Mouse (Mus musculus) midbrain, postnatal 0 days (tissue): ENCODE data around the gene Zfp706. TPM values are rescaled to one million over a fixed set of nuclear protein-coding genes. Genes with fewer than 3 reads are reported as not detected.
A peak's percentile ranks its signal among the peaks of the same experiment; 100 is the strongest.

Experiments
- ATAC-seq: fragments of 200-750 bp; cut with Nextera tagmentation; 2 replicates; pipeline ENCODE4 v1.8.0; 2017; ENCODE audit warnings: moderate number of reproducible peaks, mild to moderate bottlenecking, moderate TSS enrichment, moderate library complexity; ENCODE audit not compliant: low FRiP score
- DNase-seq: peaks from one replicate; pipeline ENCODE4 v3.0.0-alpha.2; 2015; ENCODE audit warnings: low spot score
- H3K27ac ChIP-seq: fragments of 300-500 bp; sonication (generic); 2 replicates; pipeline ENCODE4 v1.5.1; 2014; ENCODE audit warnings: low read depth, mild to moderate bottlenecking, low read length, mixed read lengths
- H3K27me3 ChIP-seq: fragments of 300-500 bp; sonication (generic); 2 replicates; pipeline ENCODE4 v1.6.1; 2014; ENCODE audit warnings: low read length, control low read depth, mixed read lengths; ENCODE audit not compliant: insufficient read depth
- H3K36me3 ChIP-seq: fragments of 300-500 bp; sonication (generic); 2 replicates; pipeline ENCODE4 v1.6.1; 2014; ENCODE audit warnings: low read length, control low read depth, mixed read lengths; ENCODE audit not compliant: insufficient read depth
- H3K4me1 ChIP-seq: fragments of 300-500 bp; sonication (generic); 2 replicates; pipeline ENCODE4 v1.6.1; 2014; ENCODE audit warnings: mild to moderate bottlenecking, control low read depth, antibody characterized with exemption, low read length, mixed read lengths; ENCODE audit not compliant: insufficient read depth
- H3K4me2 ChIP-seq: fragments of 300-500 bp; sonication (generic); 2 replicates; pipeline ENCODE4 v1.6.1; 2014; ENCODE audit warnings: low read depth, mild to moderate bottlenecking, low read length, mixed read lengths; ENCODE audit not compliant: poor library complexity, severe bottlenecking
- H3K4me3 ChIP-seq: fragments of 300-500 bp; sonication (generic); 2 replicates; pipeline ENCODE4 v1.5.1; 2014; ENCODE audit warnings: low read depth, mild to moderate bottlenecking, low read length, moderate library complexity
- H3K9ac ChIP-seq: fragments of 300-500 bp; sonication (generic); replicated peaks from 2 replicates; pipeline ENCODE4 v1.6.1; 2014; ENCODE audit warnings: mild to moderate bottlenecking, low read length, moderate library complexity, mixed read lengths; ENCODE audit not compliant: poor library complexity, severe bottlenecking
- H3K9me3 ChIP-seq: fragments of 300-500 bp; sonication (generic); 2 replicates; pipeline ENCODE4 v1.6.1; 2016; ENCODE audit warnings: low read length, control low read depth
- CTCF ChIP-seq: IDR thresholded peaks from 2 replicates; pipeline ENCODE4 v1.5.1; 2016; ENCODE audit warnings: antibody characterized with exemption, mild to moderate bottlenecking
- WGBS: fragments of 180-500 bp; shearing (Covaris S2); extraction: QIAGEN DNeasy Blood & Tissue Kit; methylation state at CpG from one replicate; pipeline ENCODE4 v1.1.7; 2014; 5-methylcytosine and 5-hydroxymethylcytosine counted together
- polyA plus RNA-seq: library from polyadenylated mRNA; unstranded; fragments of >200 nt; fragmentation: Nextera tagmentation; extraction: Ambion mirVana; gene quantifications from 2 replicates; pipeline ENCODE4 v1.2.1, GENCODE M21; 2015
- total RNA-seq: library from RNA; depleted of rRNA; stranded (reverse); fragments of >200 nt; gene quantifications from 2 replicates; pipeline ENCODE4 v1.2.3, GENCODE M21; 2014

The Zfp706 gene
- total and polyA plus RNA-seq, 2 experiments from 2014 or later = 56.4 to 513 TPM

DNA sequence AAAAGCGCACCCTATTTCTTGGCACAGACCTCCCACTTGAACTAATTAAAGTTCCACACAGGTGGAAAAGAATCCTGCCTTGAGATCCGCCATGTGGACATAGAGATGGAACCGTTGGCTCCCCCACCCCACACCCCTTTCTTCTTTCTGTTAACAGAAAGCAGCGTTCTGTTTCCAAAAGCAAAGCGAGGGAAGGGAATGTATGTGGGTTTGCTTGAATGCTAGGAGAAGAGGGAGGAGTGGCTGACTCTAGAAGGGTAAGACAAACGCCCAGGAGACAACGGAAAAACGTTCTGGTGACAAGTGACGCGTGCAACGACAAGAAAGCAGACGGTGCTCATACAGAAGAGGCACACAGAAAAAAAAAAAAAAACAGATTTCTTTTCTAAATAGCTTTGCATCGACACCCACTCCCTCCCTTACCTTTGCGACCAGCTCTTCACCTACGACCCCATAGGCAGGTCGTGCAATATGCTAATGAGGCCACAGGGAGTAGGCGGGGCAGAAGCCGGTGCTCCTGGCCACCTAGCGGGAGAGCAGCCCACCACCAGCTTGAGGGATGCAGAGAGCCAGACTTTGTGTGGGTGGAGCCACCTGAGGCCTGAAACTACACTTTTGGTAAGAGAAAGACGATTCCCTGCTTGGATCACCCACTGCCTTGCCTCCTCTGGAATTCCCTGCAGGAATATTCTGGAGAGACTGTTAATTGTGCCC is 27.9 kb downstream of the Zfp706 start:
- Histone ChIP-seq H3K4me1 (peaks cover 8% of the 10 kb centered on the region; the same call in 1 of the 2 replicates), H3K27ac (peak overlapping the region; percentile 75), H3K9me3 (no peaks in the 10 kb centered on the region), H3K36me3 (no peaks in the 10 kb centered on the region), H3K9ac (peak overlapping the region; percentile 48; the same call in 1 of the 2 replicates), H3K4me2 (peak overlapping the region; percentile 52), H3K27me3 (no peaks in the 10 kb centered on the region), H3K4me3 (peak overlapping the region; percentile 35)
- ATAC-seq (peak; percentile 86), DNase-seq (peak; percentile 76)
- peak; percentile 81 for TF ChIP-seq CTCF
- 3% methylated on average over 20 of the region's 20 CpGs for WGBS

DNA sequence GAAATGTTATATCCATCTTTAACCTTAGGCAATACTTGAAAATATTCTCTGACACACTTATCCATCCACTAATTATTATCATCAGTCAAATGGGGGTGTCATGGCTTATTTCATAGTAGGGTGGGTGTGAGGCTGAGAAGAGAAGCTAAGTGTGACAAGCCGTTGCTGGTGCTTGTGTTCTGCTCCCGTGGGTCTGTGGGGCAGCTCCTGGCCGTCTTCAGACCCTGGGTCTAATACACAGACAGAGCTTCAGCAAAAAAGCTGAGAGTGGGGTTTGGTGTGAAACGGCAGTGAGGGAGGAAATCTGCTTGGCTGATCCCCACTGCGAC is 28.4 kb downstream of the Zfp706 start:
- Histone ChIP-seq H3K4me2 (peak overlapping the region; percentile 52), H3K4me3 (peak overlapping the region; percentile 35), H3K27me3 (no peaks in the 10 kb centered on the region), H3K9ac (peak overlapping the region; percentile 42; the same call in 1 of the 2 replicates), H3K27ac (peak overlapping the region; percentile 75), H3K36me3 (no peaks in the 10 kb centered on the region), H3K4me1 (peaks cover 8% of the 10 kb centered on the region; the same call in 1 of the 2 replicates), H3K9me3 (no peaks in the 10 kb centered on the region)
- 9% methylated on average over 5 of the region's 5 CpGs for WGBS
- TF ChIP-seq CTCF = no peak
- ATAC-seq (peak; percentile 32; the same call in 1 of the 2 replicates), DNase-seq (no peak)

DNA sequence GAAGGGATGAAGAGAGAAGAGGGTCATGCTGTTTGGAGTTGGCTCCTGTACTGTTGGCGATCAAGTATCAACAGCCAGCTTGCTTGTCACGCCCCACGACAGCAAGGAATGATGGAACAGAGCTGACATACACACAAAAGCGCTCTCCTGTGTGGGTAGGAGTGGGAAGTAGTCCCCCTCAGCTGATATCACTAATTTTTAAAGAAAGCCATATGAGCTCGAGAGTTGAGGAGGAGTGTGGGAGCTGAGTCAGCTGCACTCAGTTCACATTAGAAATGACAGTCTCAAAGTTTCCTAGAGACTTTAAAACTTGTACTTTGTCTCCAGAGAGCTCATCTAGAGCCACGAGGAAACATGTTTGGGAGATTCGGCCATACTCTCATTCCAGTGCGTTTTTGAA is 29.8 kb downstream of the Zfp706 start:
- Histone ChIP-seq H3K27ac (no peak overlapping the region), H3K27me3 (no peaks in the 10 kb centered on the region), H3K9me3 (no peaks in the 10 kb centered on the region), H3K4me1 (peaks cover 8% of the 10 kb centered on the region; the same call in 1 of the 2 replicates), H3K4me2 (no peak overlapping the region), H3K9ac (no peak overlapping the region), H3K36me3 (no peaks in the 10 kb centered on the region), H3K4me3 (no peak overlapping the region)
- WGBS = 82% methylated on average over 8 of the region's 8 CpGs
- TF ChIP-seq CTCF = no peak
- no peak for ATAC-seq
- DNase-seq = no peak

DNA sequence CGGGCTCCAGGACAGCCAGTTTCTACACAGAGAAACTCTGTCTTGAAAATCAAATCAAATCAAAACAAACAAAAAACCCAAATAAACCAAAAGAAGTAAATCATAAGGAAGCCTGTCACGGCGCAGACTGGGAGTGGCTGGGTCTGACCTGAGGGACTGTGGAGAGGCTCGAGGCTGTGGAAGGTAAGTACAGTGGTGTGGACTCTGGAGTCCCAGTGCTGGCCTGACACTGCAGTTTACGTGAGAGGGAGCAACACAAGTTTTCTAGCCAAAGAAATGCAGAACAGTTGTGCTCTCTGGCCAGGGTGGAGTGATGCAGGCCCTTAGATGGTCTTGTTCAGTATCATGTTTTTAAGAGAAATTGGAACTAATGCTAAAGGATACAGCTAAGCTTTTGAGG is 31.9 kb downstream of the Zfp706 start:
- 88% methylated on average over 5 of the region's 5 CpGs for WGBS
- TF ChIP-seq CTCF = no peak
- Histone ChIP-seq H3K9me3 (no peaks in the 10 kb centered on the region), H3K4me3 (no peak overlapping the region), H3K27me3 (no peaks in the 10 kb centered on the region), H3K27ac (no peak overlapping the region), H3K4me1 (peaks cover 8% of the 10 kb centered on the region; the same call in 1 of the 2 replicates), H3K36me3 (no peaks in the 10 kb centered on the region), H3K9ac (no peak overlapping the region), H3K4me2 (no peak overlapping the region)
- no peak for ATAC-seq
- DNase-seq = no peak

DNA sequence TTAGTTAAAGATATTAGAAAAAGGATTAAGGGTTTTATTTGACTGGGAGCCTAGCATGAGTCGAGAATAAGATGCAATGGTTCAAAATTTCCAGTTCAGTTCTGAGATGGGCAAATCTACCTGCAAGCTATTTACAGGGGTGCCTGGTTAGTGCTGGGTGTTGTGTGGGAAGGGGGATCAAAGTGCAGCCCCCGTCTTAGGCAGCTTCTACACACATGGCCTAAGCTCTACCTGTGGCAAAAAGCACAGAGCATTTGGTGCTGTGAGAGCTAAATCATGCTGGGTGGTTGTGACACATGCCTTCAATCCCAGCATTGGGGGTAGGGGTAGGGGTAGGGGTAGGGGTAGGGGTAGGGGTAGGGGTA is 32.3 kb downstream of the Zfp706 start:
- DNase-seq (no peak), ATAC-seq (no peak)
- H3K4me1 ChIP-seq = peaks cover 6% of the 10 kb centered on the region; the same call in 1 of the 2 replicates
- H3K4me2 ChIP-seq = no peak overlapping the region
- no peak overlapping the region for H3K9ac ChIP-seq
- H3K36me3 ChIP-seq = no peaks in the 10 kb centered on the region
- no peak overlapping the region for H3K27ac ChIP-seq
- WGBS = 60% methylated on average over 2 of the region's 2 CpGs
- TF ChIP-seq CTCF = no peak
- no peak overlapping the region for H3K4me3 ChIP-seq
- no peaks in the 10 kb centered on the region for H3K9me3 ChIP-seq
- H3K27me3 ChIP-seq = no peaks in the 10 kb centered on the region

DNA sequence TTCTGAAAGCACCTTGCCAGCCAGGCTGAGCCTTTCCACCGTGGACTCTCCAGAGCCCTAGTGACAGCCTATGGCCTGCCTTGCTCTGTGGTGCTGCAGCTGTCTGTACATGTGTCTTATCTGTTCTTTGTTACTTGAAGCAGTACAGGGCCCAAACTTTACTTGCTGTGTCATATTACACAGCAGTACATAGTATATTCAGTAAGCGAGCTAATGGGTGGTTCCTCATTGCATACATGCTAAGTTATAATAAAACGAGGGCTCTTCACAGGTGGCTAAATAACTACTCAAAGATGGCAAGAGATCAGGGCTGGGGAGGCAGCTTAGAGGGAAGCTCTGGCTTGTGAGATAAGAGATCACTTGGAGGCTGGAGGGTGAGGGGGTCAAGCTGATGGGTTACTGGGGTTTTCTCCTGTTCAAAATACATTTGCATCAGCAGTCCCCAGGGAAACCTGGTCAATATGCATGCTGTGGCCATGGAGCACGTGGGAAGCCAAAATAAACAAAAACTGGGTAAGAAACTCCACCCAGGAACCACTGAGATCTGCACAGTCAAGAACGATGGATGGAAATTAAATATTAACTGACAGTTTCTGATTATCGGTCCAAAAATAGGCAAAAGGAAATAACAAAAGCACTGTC is 32.8 kb downstream of the Zfp706 start:
- ATAC-seq (no peak), DNase-seq (no peak)
- Histone ChIP-seq H3K9me3 (no peaks in the 10 kb centered on the region), H3K27me3 (no peaks in the 10 kb centered on the region), H3K27ac (no peak overlapping the region), H3K4me1 (peaks cover 3% of the 10 kb centered on the region; the same call in 1 of the 2 replicates), H3K4me3 (no peak overlapping the region), H3K9ac (no peak overlapping the region), H3K36me3 (no peaks in the 10 kb centered on the region), H3K4me2 (no peak overlapping the region)
- WGBS = 62% methylated on average over 6 of the region's 6 CpGs
- no peak for TF ChIP-seq CTCF
